Mouse (Mus musculus) myocyte (in vitro differentiated cells): ENCODE measurements around the gene Ltbp4. TPM values are rescaled to one million over a fixed set of nuclear protein-coding genes. Genes with fewer than 3 reads are reported as not detected.

ENCODE experiments used
- H3K27me3 ChIP-seq: one replicate; pipeline ENCODE4 v1.6.1; 2011; ENCODE audit not compliant: control insufficient read depth, insufficient read depth, insufficient read length
- H3K36me3 ChIP-seq: one replicate; pipeline ENCODE4 v1.6.1; 2011; ENCODE audit not compliant: control insufficient read depth, insufficient read depth
- H3K4me2 ChIP-seq: one replicate; pipeline ENCODE4 v1.6.1; 2011; ENCODE audit warnings: low read depth, control low read depth
- H3K4me3 ChIP-seq: one replicate; pipeline ENCODE4 v1.5.1; 2011; ENCODE audit warnings: mild to moderate bottlenecking, control low read depth, moderate library complexity
- H3K79me2 ChIP-seq: one replicate; pipeline ENCODE4 v1.6.1; 2011; ENCODE audit not compliant: control insufficient read depth, insufficient read depth
- H3ac ChIP-seq: one replicate; pipeline ENCODE4 v1.6.1; 2011; ENCODE audit not compliant: control insufficient read depth, insufficient read length
- CEBPB ChIP-seq: IDR thresholded peaks from 2 replicates; pipeline ENCODE4 v1.6.1; 2011; ENCODE audit warnings: mild to moderate bottlenecking, moderate library complexity; ENCODE audit not compliant: poor library complexity, insufficient read depth, severe bottlenecking
- E2F4 ChIP-seq: IDR thresholded peaks from one replicate; pipeline ENCODE4 v1.6.1; 2011; ENCODE audit warnings: mild to moderate bottlenecking, control low read depth, moderate library complexity; ENCODE audit not compliant: insufficient read depth
- MAX ChIP-seq: IDR thresholded peaks from one replicate; pipeline ENCODE4 v1.6.1; 2011; ENCODE audit warnings: low read depth, mild to moderate bottlenecking, control low read depth
- MYOD1 ChIP-seq, 3 experiments: IDR thresholded peaks; one replicate each; pipeline ENCODE4 v1.6.1; 2011; ENCODE audit warnings: control low read depth in 2 of 3, low read depth in 2 of 3, mild to moderate bottlenecking in 2 of 3, moderate library complexity in 1 of 3; ENCODE audit not compliant: insufficient read length in 2 of 3, control insufficient read depth in 1 of 3
- MYOG ChIP-seq, 3 experiments: IDR thresholded peaks; one replicate each; pipeline ENCODE4 v1.6.1; 2011; ENCODE audit warnings: control low read depth in 2 of 3, low read depth in 2 of 3, mild to moderate bottlenecking in 2 of 3; ENCODE audit not compliant: insufficient read length in 2 of 3, control insufficient read depth in 1 of 3, insufficient read depth in 1 of 3
- POLR2A ChIP-seq: IDR thresholded peaks from one replicate; pipeline ENCODE4 v1.6.1; 2011; ENCODE audit warnings: low read depth, mild to moderate bottlenecking, control low read depth, moderate library complexity; ENCODE audit not compliant: insufficient read length
- POLR2AphosphoS2 ChIP-seq: IDR thresholded peaks from one replicate; pipeline ENCODE4 v1.6.1; 2011; ENCODE audit warnings: low read depth, control low read depth; ENCODE audit not compliant: insufficient read length
- REST ChIP-seq: IDR thresholded peaks from one replicate; pipeline ENCODE4 v1.6.1; 2011; ENCODE audit warnings: mild to moderate bottlenecking, control low read depth, moderate library complexity; ENCODE audit not compliant: insufficient read depth, insufficient read length
- SRF ChIP-seq: IDR thresholded peaks from one replicate; pipeline ENCODE4 v1.6.1; 2011; ENCODE audit warnings: low read depth; ENCODE audit not compliant: control insufficient read depth, insufficient read length
- TCF12 ChIP-seq: IDR thresholded peaks from one replicate; pipeline ENCODE4 v1.6.1; 2011; ENCODE audit warnings: mild to moderate bottlenecking, control low read depth; ENCODE audit not compliant: poor library complexity, insufficient read depth, severe bottlenecking
- TCF3 ChIP-seq: IDR thresholded peaks from one replicate; pipeline ENCODE4 v1.6.1; 2011; ENCODE audit warnings: low read depth, control low read depth; ENCODE audit not compliant: insufficient read length
- USF1 ChIP-seq: IDR thresholded peaks from one replicate; pipeline ENCODE4 v1.6.1; 2011; ENCODE audit warnings: low read depth, mild to moderate bottlenecking, control low read depth, moderate library complexity
- polyA plus RNA-seq: library from polyadenylated mRNA; unstranded; fragments of >200 nt; fragmentation: generic; extraction: Trizol; gene quantifications from one replicate; pipeline ENCODE4 v1.2.1, GENCODE M21; 2012; ENCODE audit warnings: missing spikeins

Ltbp4 gene
- polyA plus RNA-seq, 1 experiment = 32.5 TPM

GRCm38 (mm10) chr7:27326101-27326880 is 11.2 kb downstream of the Ltbp4 start:
- Histone ChIP-seq H3K4me3 (no peak overlapping the region), H3K36me3 (no peaks in the 10 kb centered on the region), H3K79me2 (no peaks in the 10 kb centered on the region), H3ac (no peak overlapping the region), H3K27me3 (no peaks in the 10 kb centered on the region), H3K4me2 (peak overlapping the region; percentile 74)
- TF ChIP-seq POLR2AphosphoS2 (no peak), TCF12 (no peak), E2F4 (no peak), MYOD1 (IDR thresholded peaks at IDR 0.05; ENCODE audit: control insufficient read depth in 1 of 3, insufficient read length in 2 of 3, low read depth in 2 of 3) (no peak)

- no peak overlapping the region for H3ac ChIP-seq
- no peaks in the 10 kb centered on the region for H3K36me3 ChIP-seq
- no peaks in the 10 kb centered on the region for H3K27me3 ChIP-seq
- TF ChIP-seq TCF12 (no peak), MAX (no peak), MYOG (IDR thresholded peaks at IDR 0.05; ENCODE audit: control insufficient read depth in 1 of 3, insufficient read depth in 1 of 3, insufficient read length in 2 of 3, low read depth in 2 of 3) (no peak), SRF (no peak), POLR2A (no peak)
- no peaks in the 10 kb centered on the region for H3K79me2 ChIP-seq
- peak overlapping the region; percentile 74 for H3K4me2 ChIP-seq
- no peak overlapping the region for H3K4me3 ChIP-seq
Observed at GRCm38 (mm10) chr7:27325697-27326096, 11.8 kb downstream of the Ltbp4 start.

GRCm38 (mm10) chr7:27324928-27325327 is 12.6 kb downstream of the Ltbp4 start:
- no peak for TF ChIP-seq TCF3
- no peak for TF ChIP-seq MYOD1 (IDR thresholded peaks at IDR 0.05; ENCODE audit: control insufficient read depth in 1 of 3, insufficient read length in 2 of 3, low read depth in 2 of 3)
- no peak for TF ChIP-seq POLR2AphosphoS2
- no peak for TF ChIP-seq MYOG (IDR thresholded peaks at IDR 0.05; ENCODE audit: control insufficient read depth in 1 of 3, insufficient read depth in 1 of 3, insufficient read length in 2 of 3, low read depth in 2 of 3)
- TF ChIP-seq MAX = no peak
- TF ChIP-seq CEBPB = no peak
- no peak for TF ChIP-seq SRF
- no peak for TF ChIP-seq TCF12
- no peak for TF ChIP-seq REST
- no peak for TF ChIP-seq E2F4
- TF ChIP-seq POLR2A = no peak
- no peak overlapping the region for H3ac ChIP-seq
- no peaks in the 10 kb centered on the region for H3K27me3 ChIP-seq
- H3K79me2 ChIP-seq = no peaks in the 10 kb centered on the region
- H3K36me3 ChIP-seq = no peaks in the 10 kb centered on the region
- H3K4me3 ChIP-seq = no peak overlapping the region
- no peak overlapping the region for H3K4me2 ChIP-seq

- TF ChIP-seq MYOD1 (IDR thresholded peaks at IDR 0.05; ENCODE audit: control insufficient read depth in 1 of 3, insufficient read length in 2 of 3, low read depth in 2 of 3) = no peak
- no peak for TF ChIP-seq TCF3
- TF ChIP-seq SRF = no peak
- no peak for TF ChIP-seq REST
- no peak for TF ChIP-seq USF1
- TF ChIP-seq CEBPB = no peak
- TF ChIP-seq MYOG (IDR thresholded peaks at IDR 0.05; ENCODE audit: control insufficient read depth in 1 of 3, insufficient read depth in 1 of 3, insufficient read length in 2 of 3, low read depth in 2 of 3) = no peak
- TF ChIP-seq MAX = no peak
- no peak for TF ChIP-seq POLR2AphosphoS2
- TF ChIP-seq E2F4 = no peak
- no peak for TF ChIP-seq TCF12
- no peak for TF ChIP-seq POLR2A
- no peak overlapping the region for H3K4me3 ChIP-seq
- H3K27me3 ChIP-seq = no peaks in the 10 kb centered on the region
- H3K79me2 ChIP-seq = no peaks in the 10 kb centered on the region
- no peak overlapping the region for H3ac ChIP-seq
- H3K4me2 ChIP-seq = no peak overlapping the region
- H3K36me3 ChIP-seq = no peaks in the 10 kb centered on the region
Observed at GRCm38 (mm10) chr7:27324161-27324560, 13.3 kb downstream of the Ltbp4 start.

GRCm38 (mm10) chr7:27323001-27323400 is 14.5 kb downstream of the Ltbp4 start:
- Histone ChIP-seq H3K27me3 (no peaks in the 10 kb centered on the region), H3K4me2 (no peak overlapping the region), H3K36me3 (no peaks in the 10 kb centered on the region), H3K4me3 (no peak overlapping the region), H3K79me2 (no peaks in the 10 kb centered on the region), H3ac (no peak overlapping the region)
- TF ChIP-seq MYOD1 (IDR thresholded peaks at IDR 0.05; ENCODE audit: control insufficient read depth in 1 of 3, insufficient read length in 2 of 3, low read depth in 2 of 3) (no peak), CEBPB (no peak), SRF (no peak)
